Mouse (Mus musculus) bone marrow, adult 2 months (tissue): ENCODE data around the gene Chrng.

Experiments used
- CTCF ChIP-seq: fragments of 200-500 bp; IDR thresholded peaks from 2 replicates; pipeline ENCODE4 v1.5.1; 2011; ENCODE audit warnings: low read length, control low read depth; ENCODE audit not compliant: control insufficient read depth, insufficient read depth
- POLR2A ChIP-seq: fragments of 200-500 bp; IDR thresholded peaks from 2 replicates; pipeline ENCODE4 v1.6.1; 2011; ENCODE audit warnings: low read depth, mild to moderate bottlenecking, control low read depth, low read length, borderline replicate concordance; ENCODE audit not compliant: control insufficient read depth

- no peak for TF ChIP-seq CTCF
- TF ChIP-seq POLR2A, result no peak
Observed at GRCm38 (mm10) chr1:87186261-87187036, 18.0 kb upstream of the Chrng start.
